Mouse (Mus musculus): ENCODE results near the gene Pgm1.

Pgm1 gene

GRCm38 (mm10) chr4:99957186-99957585 lies 28.0 kb downstream of the Pgm1 start:
- no peak for DNase-seq (ENCODE audit: low spot score)

GRCm38 (mm10) chr4:99958084-99958815 lies 29.0 kb downstream of the Pgm1 start:
- DNase-seq (ENCODE audit: low spot score), result no peak

- DNase-seq (ENCODE audit: low spot score), result no peak
These were observed 30.1 kb downstream of the Pgm1 start for GRCm38 (mm10) chr4:99959308-99959707.

- DNase-seq (ENCODE audit: low spot score), result no peak
These were observed 37.3 kb downstream of the Pgm1 start for GRCm38 (mm10) chr4:99966555-99966954.

- DNase-seq (ENCODE audit: low spot score), result no peak
These were observed 40.1 kb downstream of the Pgm1 start for GRCm38 (mm10) chr4:99969328-99969727.

GRCm38 (mm10) chr4:99970097-99970496 lies 40.9 kb downstream of the Pgm1 start:
- DNase-seq (ENCODE audit: low spot score), result no peak

- DNase-seq (ENCODE audit: low spot score), result no peak
These were observed 43.7 kb downstream of the Pgm1 start for GRCm38 (mm10) chr4:99972886-99973285.

- DNase-seq (ENCODE audit: low spot score), result no peak
These were observed 44.7 kb downstream of the Pgm1 start for GRCm38 (mm10) chr4:99973931-99974330.

GRCm38 (mm10) chr4:99974375-99974774 lies 45.2 kb downstream of the Pgm1 start:
- no peak for DNase-seq (ENCODE audit: low spot score)

GRCm38 (mm10) chr4:99979326-99979725 lies 50.1 kb downstream of the Pgm1 start:
- no peak for DNase-seq (ENCODE audit: low spot score)

GRCm38 (mm10) chr4:99981216-99981615 lies 52.0 kb downstream of the Pgm1 start:
- no peak for DNase-seq (ENCODE audit: low spot score)

- peak; percentile 43 for DNase-seq (ENCODE audit: low spot score)
These were observed 54.6 kb downstream of the Pgm1 start for GRCm38 (mm10) chr4:99983652-99984368.

- no peak for DNase-seq (ENCODE audit: low spot score)
These were observed 55.1 kb downstream of the Pgm1 start for GRCm38 (mm10) chr4:99984369-99984752.

- no peak for DNase-seq (ENCODE audit: low spot score)
These were observed 55.9 kb downstream of the Pgm1 start for GRCm38 (mm10) chr4:99985086-99985485.

- DNase-seq (ENCODE audit: low spot score), result no peak
These were observed 56.4 kb downstream of the Pgm1 start for GRCm38 (mm10) chr4:99985631-99986030.

GRCm38 (mm10) chr4:99986609-99987008 lies 57.4 kb downstream of the Pgm1 start:
- no peak for DNase-seq (ENCODE audit: low spot score)

GRCm38 (mm10) chr4:99988771-99989170 lies 59.6 kb downstream of the Pgm1 start:
- DNase-seq (ENCODE audit: low spot score), result no peak

GRCm38 (mm10) chr4:100000971-100001370 lies 71.8 kb downstream of the Pgm1 start:
- peak; percentile 16 for DNase-seq (ENCODE audit: low spot score)

- DNase-seq (ENCODE audit: low spot score), result no peak
These were observed 72.6 kb downstream of the Pgm1 start for GRCm38 (mm10) chr4:100001806-100002205.

- DNase-seq (ENCODE audit: low spot score), result no peak
These were observed 78.5 kb downstream of the Pgm1 start for GRCm38 (mm10) chr4:100007721-100008120.

GRCm38 (mm10) chr4:100008371-100009090 lies 79.3 kb downstream of the Pgm1 start:
- peak; percentile 87 for DNase-seq (ENCODE audit: low spot score)

GRCm38 (mm10) chr4:100009211-100009678 lies 80.0 kb downstream of the Pgm1 start:
- peak; percentile 15 for DNase-seq (ENCODE audit: low spot score)

GRCm38 (mm10) chr4:100010916-100011315 lies 81.7 kb downstream of the Pgm1 start:
- DNase-seq (ENCODE audit: low spot score), result no peak

Measured in yolk sac, embryonic 10.5 days (tissue).